Mouse (Mus musculus): ENCODE data around the gene Olfr467. TPM values are rescaled to one million over a fixed set of nuclear protein-coding genes. Genes with fewer than 3 reads are reported as not detected.

Gene Olfr467
- not detected for polyA plus RNA-seq (2014; fragmentation: Illumina TruSeq; extraction: RNeasy Lipid Tissue Mini Kit (QIAGEN cat#74804); ENCODE audit: insufficient read depth, low read depth, low replicate concordance)

DNA sequence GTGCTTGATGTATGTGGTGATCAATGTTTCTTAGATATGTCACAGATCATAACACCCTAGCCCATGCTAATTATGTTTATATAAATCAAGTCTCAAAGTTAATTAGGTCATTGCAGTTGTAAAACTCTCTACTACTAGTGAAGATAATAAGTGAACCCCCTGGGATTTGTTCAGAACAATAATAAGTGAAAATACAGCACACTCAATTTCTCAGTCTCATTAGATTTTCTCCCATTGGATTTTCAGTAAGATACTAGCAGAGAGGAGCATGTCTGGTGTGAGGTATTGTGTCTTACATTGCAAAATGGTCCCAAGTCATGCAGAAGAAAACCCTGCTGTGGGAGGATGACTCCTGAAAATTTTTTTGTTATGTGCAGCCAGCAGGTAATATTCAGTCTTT is at the start of gene Olfr467:
TSS of gene Olfr467 (plus strand) at position 301 of the 400 bp plus-strand sequence.

DNA sequence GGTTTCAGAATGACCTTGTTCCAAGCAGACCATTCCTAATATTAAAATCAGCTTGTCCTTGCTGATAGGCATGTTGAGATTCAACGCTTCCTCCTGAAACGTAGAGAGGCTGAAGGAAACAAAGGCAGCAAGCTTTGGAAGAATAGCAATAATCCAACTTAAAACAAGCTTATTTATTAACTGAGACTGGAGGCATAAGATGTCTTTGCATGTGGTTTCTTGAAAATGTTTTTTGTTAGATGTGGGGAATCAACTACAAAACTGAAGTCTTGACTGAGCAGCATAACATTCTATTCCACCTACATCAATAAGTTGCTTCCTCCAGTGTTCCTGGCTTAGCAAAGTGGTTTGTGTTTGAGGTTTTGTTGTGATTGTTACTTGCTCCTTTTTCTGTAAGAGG is 11.0 kb upstream of the Olfr467 start, which contains the start of gene Ovch2:
TSS of gene Ovch2 (minus strand) at position 101 of the 400 bp plus-strand sequence.

DNA sequence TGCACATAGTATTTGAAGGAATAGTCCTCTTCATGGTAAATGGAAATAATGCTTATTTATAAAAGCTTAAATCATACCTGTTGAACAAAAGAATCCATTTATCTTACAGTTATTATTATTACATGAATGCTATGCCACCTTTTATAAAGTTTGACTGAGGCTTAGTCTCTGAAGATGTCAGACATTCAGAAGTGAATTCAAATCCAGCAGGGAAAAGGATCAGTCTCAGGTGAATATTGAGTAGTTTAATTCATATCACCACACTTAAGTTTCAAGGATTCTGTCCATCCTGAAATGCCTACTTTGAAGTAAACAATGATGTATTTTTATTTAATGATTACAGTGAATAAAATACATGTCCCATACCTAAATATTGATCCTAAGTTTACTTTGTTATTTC is 13.4 kb downstream of the Olfr467 start, which contains the start of gene Olfr469:
TSS of gene Olfr469 (minus strand) at position 101 of the 400 bp plus-strand sequence.

DNA sequence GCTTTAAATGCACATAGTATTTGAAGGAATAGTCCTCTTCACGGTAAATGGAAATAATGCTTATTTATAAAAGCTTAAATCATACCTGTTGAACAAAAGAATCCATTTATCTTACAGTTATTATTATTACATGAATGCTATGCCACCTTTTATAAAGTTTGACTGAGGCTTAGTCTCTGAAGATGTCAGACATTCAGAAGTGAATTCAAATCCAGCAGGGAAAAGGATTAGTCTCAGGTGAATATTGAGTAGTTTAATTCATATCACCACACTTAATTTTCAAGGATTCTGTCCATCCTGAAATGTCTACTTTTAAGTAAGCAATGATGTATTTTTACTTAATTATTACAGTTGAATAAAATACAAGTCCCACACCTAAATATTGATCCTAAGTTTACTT is 35.3 kb downstream of the Olfr467 start, which contains the start of gene Olfr470:
TSS of gene Olfr470 (minus strand) at position 101 of the 400 bp plus-strand sequence.

Other genes starting within 250 kb of the Olfr467 start
- gene Olfml1, start 244.8 kb upstream of the Olfr467 start, polyA plus RNA-seq (2014; fragmentation: Illumina TruSeq; extraction: RNeasy Lipid Tissue Mini Kit (QIAGEN cat#74804); ENCODE audit: insufficient read depth, low read depth, low replicate concordance), result 11.3 TPM
- gene Ppfibp2, start 217.1 kb upstream of the Olfr467 start, polyA plus RNA-seq (2014; fragmentation: Illumina TruSeq; extraction: RNeasy Lipid Tissue Mini Kit (QIAGEN cat#74804); ENCODE audit: insufficient read depth, low read depth, low replicate concordance), result 13.1 TPM
- not detected for gene 5330417H12Rik, start 187.1 kb upstream of the Olfr467 start, polyA plus RNA-seq (2014; fragmentation: Illumina TruSeq; extraction: RNeasy Lipid Tissue Mini Kit (QIAGEN cat#74804); ENCODE audit: insufficient read depth, low read depth, low replicate concordance)
- not detected for gene Cyb5r2, start 54.2 kb upstream of the Olfr467 start, polyA plus RNA-seq (2014; fragmentation: Illumina TruSeq; extraction: RNeasy Lipid Tissue Mini Kit (QIAGEN cat#74804); ENCODE audit: insufficient read depth, low read depth, low replicate concordance)
- gene Ovch2, start 11.1 kb upstream of the Olfr467 start, polyA plus RNA-seq (2014; fragmentation: Illumina TruSeq; extraction: RNeasy Lipid Tissue Mini Kit (QIAGEN cat#74804); ENCODE audit: insufficient read depth, low read depth, low replicate concordance), result not detected
- not detected for gene Olfr469, start 13.3 kb downstream of the Olfr467 start, polyA plus RNA-seq (2014; fragmentation: Illumina TruSeq; extraction: RNeasy Lipid Tissue Mini Kit (QIAGEN cat#74804); ENCODE audit: insufficient read depth, low read depth, low replicate concordance)
- not detected for gene Olfr470, start 35.2 kb downstream of the Olfr467 start, polyA plus RNA-seq (2014; fragmentation: Illumina TruSeq; extraction: RNeasy Lipid Tissue Mini Kit (QIAGEN cat#74804); ENCODE audit: insufficient read depth, low read depth, low replicate concordance)
- gene Olfr472, start 85.6 kb downstream of the Olfr467 start, polyA plus RNA-seq (2014; fragmentation: Illumina TruSeq; extraction: RNeasy Lipid Tissue Mini Kit (QIAGEN cat#74804); ENCODE audit: insufficient read depth, low read depth, low replicate concordance), result not detected
- gene Olfr473, start 118.2 kb downstream of the Olfr467 start, polyA plus RNA-seq (2014; fragmentation: Illumina TruSeq; extraction: RNeasy Lipid Tissue Mini Kit (QIAGEN cat#74804); ENCODE audit: insufficient read depth, low read depth, low replicate concordance), result not detected
- gene Olfr474, start 142.4 kb downstream of the Olfr467 start, polyA plus RNA-seq (2014; fragmentation: Illumina TruSeq; extraction: RNeasy Lipid Tissue Mini Kit (QIAGEN cat#74804); ENCODE audit: insufficient read depth, low read depth, low replicate concordance), result not detected
- gene Olfr476, start 152.5 kb downstream of the Olfr467 start, polyA plus RNA-seq (2014; fragmentation: Illumina TruSeq; extraction: RNeasy Lipid Tissue Mini Kit (QIAGEN cat#74804); ENCODE audit: insufficient read depth, low read depth, low replicate concordance), result not detected
- gene Olfr477, start 174.4 kb downstream of the Olfr467 start, polyA plus RNA-seq (2014; fragmentation: Illumina TruSeq; extraction: RNeasy Lipid Tissue Mini Kit (QIAGEN cat#74804); ENCODE audit: insufficient read depth, low read depth, low replicate concordance), result not detected
- not detected for gene Olfr478, start 221.7 kb downstream of the Olfr467 start, polyA plus RNA-seq (2014; fragmentation: Illumina TruSeq; extraction: RNeasy Lipid Tissue Mini Kit (QIAGEN cat#74804); ENCODE audit: insufficient read depth, low read depth, low replicate concordance)
- gene Olfr479, start 238.4 kb downstream of the Olfr467 start, polyA plus RNA-seq (2014; fragmentation: Illumina TruSeq; extraction: RNeasy Lipid Tissue Mini Kit (QIAGEN cat#74804); ENCODE audit: insufficient read depth, low read depth, low replicate concordance), result not detected